Mouse (Mus musculus) ES-Bruce4 (cell line): ENCODE data around the gene Sgpp1.

Source experiments
- CTCF ChIP-seq: IDR thresholded peaks from one replicate; pipeline ENCODE4 v1.8.1; 2011; ENCODE audit warnings: low read depth, low read length
- POLR2A ChIP-seq: IDR thresholded peaks from one replicate; pipeline ENCODE4 v1.8.1; 2011; ENCODE audit warnings: low read length; ENCODE audit not compliant: insufficient read depth

DNA sequence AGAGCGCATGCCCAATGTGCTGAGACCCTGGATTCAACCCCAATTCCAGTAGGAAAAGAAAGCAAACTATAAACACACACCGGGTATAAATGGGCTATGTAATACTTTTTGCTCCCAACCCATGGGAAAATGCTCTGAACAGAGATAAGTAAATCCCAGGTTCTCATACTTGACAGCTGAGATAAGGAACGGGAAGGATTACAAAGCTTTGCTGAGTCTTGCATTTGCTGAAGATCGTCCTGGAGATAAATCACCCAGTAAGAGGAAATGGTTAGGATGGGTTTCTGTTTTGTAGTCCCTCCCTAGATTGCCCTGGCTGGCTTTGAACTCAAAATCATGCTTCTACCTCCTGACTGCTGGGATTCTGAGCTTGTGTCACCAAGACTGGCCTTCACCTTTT is 48.2 kb downstream of the Sgpp1 start:
- TF ChIP-seq CTCF (no peak), POLR2A (no peak)
